Mouse (Mus musculus) kidney, adult 11 months (tissue): ENCODE measurements around the gene Perm1.

Source experiments
- DNase-seq: peaks from one replicate; pipeline ENCODE4 v3.0.0; 2022

The Perm1 gene

DNA sequence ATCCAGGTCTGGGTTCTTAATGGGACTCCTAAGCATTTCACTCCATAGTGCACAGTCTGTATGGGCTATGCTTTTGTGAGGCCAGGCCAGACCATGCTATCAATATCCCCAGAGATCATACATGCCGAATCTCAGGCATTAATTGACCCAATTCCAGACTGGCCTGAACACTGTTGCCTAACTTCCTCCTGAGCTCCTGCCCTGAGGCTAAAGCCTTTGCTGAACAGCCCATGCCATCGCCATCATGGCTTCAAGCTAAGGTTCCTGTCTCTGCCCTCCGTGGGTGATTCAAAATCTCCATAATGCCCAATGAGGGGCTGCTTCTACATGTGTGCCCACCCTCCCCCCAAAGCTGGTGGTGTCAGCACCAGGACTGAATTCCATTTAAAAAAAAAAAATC, 37.0 kb downstream of the Perm1 start:
- DNase-seq: no peak

DNA sequence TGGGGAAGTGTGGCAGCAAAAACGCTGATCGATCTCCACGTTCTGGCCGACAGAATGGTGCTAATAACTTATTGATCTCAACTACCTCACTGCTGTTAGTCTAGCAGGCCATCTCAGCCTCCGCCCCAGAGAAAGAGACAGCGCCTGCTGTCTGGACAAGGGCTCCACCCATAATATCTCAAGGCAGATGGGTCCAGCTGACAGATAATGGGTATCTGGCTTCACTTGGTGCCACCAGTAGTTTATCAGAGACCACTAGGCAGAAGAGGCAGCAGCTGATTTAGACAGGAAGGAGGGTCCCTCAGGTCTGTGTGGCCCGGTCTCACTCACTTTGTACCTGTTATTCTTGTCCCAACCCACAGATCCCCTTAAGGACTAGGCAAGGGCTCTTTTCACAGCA, 37.4 kb downstream of the Perm1 start:
- DNase-seq: no peak

DNA sequence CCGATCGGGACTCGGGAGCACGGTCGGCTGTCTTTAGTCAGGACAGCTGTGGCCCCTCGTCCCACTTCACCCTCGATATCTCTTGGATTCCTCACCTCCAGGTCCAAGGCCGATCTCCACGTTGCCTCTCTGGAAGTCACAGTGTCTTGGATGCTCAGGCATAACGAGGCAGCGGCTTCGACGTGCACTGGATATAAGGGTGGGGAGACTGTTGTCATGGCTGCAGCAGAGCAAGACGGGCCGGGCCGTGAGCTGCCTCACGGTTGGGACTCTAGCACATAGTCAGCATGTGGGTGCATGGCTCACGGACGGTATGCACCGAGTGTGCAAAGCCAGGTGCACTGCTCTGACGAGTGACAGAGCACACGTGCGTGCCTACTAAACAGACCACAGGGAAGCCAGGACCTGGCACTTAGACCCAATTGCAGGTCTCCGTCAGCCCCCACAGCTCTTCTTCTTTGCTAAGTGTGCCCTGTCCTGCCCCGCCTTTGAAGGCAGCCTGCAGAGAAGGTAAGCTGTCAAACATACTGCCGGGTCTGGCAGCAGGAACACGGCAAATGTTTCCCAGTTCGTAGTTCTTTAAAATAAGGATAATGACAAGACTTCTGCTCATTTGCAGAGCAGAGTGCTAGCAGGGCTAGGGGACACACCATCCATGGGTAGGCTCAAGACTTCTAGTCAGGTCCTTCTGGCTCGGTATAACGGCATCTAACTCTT, 38.9 kb downstream of the Perm1 start:
- DNase-seq: no peak

DNA sequence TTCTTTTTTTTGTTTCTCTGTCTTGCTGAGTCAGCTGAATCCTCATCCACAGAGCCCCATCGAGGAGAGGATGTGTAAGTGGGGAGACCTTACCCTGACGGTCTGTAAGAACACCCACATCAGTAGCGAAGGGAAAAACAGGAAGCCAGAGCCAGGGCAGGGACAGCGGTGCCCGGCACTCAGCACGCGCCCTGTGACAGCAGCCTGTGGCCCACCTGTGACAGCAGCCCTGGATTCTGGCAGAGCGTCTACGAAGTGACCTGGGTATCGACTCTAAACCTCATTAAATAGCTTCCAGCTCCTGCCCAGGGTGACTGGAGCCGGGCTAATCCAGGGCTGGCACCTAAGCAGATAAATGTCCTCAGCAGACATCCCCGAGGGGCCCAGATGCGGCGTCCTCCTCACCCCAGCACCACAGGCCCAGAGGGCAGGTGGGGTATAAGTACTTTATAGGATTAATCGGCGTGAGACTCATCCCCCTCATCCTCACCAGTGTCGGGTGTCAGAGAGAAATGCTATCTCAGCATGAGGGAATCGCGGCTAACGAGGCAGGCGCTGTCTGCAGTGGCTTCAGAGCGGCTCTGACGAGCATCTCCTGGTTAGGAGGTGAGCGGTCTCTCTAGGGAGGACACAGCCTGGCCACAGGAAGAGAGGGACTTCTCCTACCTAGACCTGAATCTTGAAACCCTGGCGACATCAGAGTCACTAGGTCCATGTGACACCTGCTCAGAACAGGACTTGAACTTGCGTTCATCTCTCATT, 39.6 kb downstream of the Perm1 start, which contains the start of gene Samd11:
Samd11 (minus strand) TSS at position 580 of the 762 bp plus-strand sequence.
- DNase-seq: no peak
